ENCODE assay signal across 19 mouse cellular contexts in genomic region chr13:94050036-94050435, GRCm38 (mm10). TPM values are rescaled to one million over a fixed set of nuclear protein-coding genes. Genes with fewer than 3 reads are reported as not detected.
DNase-seq lines count a peak whose midpoint lies in the region; ATAC-seq and TF ChIP-seq lines count a peak whose summit lies in the region.
"Had no signal": no experiment of that assay in that cellular context is flagged by ENCODE, and none has a peak within 500 bp of the region (broad histone marks: within the 10 kb centered on the region; RNA-seq: fewer than 3 reads in every experiment).

No protein-coding gene starts in this region.

- no peak overlapping the region for H3K4me3 ChIP-seq in lung, postnatal 0 days (ENCODE audit: low read depth, low read length)
- H3K4me3 ChIP-seq in myocyte = no peak overlapping the region
- H3K4me3 ChIP-seq: embryonic facial prominence, embryonic 15.5 days; heart, embryonic 15.5 days; midbrain, embryonic 15.5 days had no signal

- H3K4me2 ChIP-seq in lung, postnatal 0 days (replicated peaks; ENCODE audit: low read depth, low read length) = no peak overlapping the region
- H3K4me2 ChIP-seq in myocyte (ENCODE audit: low read depth) = peak overlapping the region; percentile 61
- H3K4me2 ChIP-seq: embryonic facial prominence, embryonic 15.5 days; heart, embryonic 15.5 days; liver, embryonic 11.5 days; midbrain, embryonic 15.5 days had no signal

- no peaks in the 10 kb centered on the region for H3K36me3 ChIP-seq in lung, postnatal 0 days (ENCODE audit: insufficient read depth, low read length)
- H3K36me3 ChIP-seq in myocyte (ENCODE audit: control insufficient read depth, insufficient read depth) = no peaks in the 10 kb centered on the region
- H3K36me3 ChIP-seq: embryonic facial prominence, embryonic 15.5 days; heart, embryonic 15.5 days; midbrain, embryonic 15.5 days had no signal

- no peak overlapping the region for H3K27ac ChIP-seq in lung, postnatal 0 days (ENCODE audit: low read length)
- H3K27ac ChIP-seq: embryonic facial prominence, embryonic 15.5 days; heart, embryonic 15.5 days; midbrain, embryonic 15.5 days; stomach, postnatal 0 days had no signal

- no peak overlapping the region for H3ac ChIP-seq in myocyte (ENCODE audit: control insufficient read depth, insufficient read length)

- H3K79me2 ChIP-seq in myocyte (ENCODE audit: control insufficient read depth, insufficient read depth) = no peaks in the 10 kb centered on the region

- no peaks in the 10 kb centered on the region for H3K4me1 ChIP-seq in lung, postnatal 0 days (ENCODE audit: insufficient read depth, low read depth, low read length)
- H3K4me1 ChIP-seq: embryonic facial prominence, embryonic 15.5 days; heart, embryonic 15.5 days; midbrain, embryonic 15.5 days had no signal

- no peaks in the 10 kb centered on the region for H3K27me3 ChIP-seq in lung, postnatal 0 days (replicated peaks; ENCODE audit: insufficient read depth, low read length)
- no peaks in the 10 kb centered on the region for H3K27me3 ChIP-seq in myocyte (ENCODE audit: control insufficient read depth, insufficient read depth, insufficient read length)
- H3K27me3 ChIP-seq: embryonic facial prominence, embryonic 15.5 days; heart, embryonic 15.5 days; midbrain, embryonic 15.5 days had no signal

- no peak for TF ChIP-seq EP300 in lung, postnatal 0 days (IDR thresholded peaks at IDR 0.05)

- no peak overlapping the region for H3K9ac ChIP-seq in lung, postnatal 0 days (replicated peaks; ENCODE audit: low read depth)
- H3K9ac ChIP-seq: embryonic facial prominence, embryonic 15.5 days; heart, embryonic 15.5 days; midbrain, embryonic 15.5 days had no signal

- intact Hi-C loops in heart, postnatal 25 days (cut with DNase I) = no loop called here

- DNase-seq in heart, adult 18-20 months = peak; percentile 40 to 49
- DNase-seq in heart, postnatal 25 days (ENCODE audit: low spot score) = no peak
- peak; percentile 72 for DNase-seq in lung, postnatal 0 days (ENCODE audit: low spot score)
- no peak for DNase-seq in lung, postnatal 4 days
- DNase-seq in adipocyte (ENCODE audit: low spot score) = peak; percentile 85
- DNase-seq in right cerebral cortex, postnatal 36 days (ENCODE audit: low spot score in 2 of 2) = no peak
- DNase-seq in left cerebral cortex, adult 9 months (ENCODE audit: low spot score in 2 of 2) = no peak
- DNase-seq: adrenal gland, postnatal 10 days; cerebellum, adult 8-10 months; gastrocnemius, postnatal 36 days; kidney, adult 9 months; kidney, postnatal 4 days had no signal

- 24% methylated on average over 7 of the region's 7 CpGs for WGBS in lung, postnatal 0 days

- TF ChIP-seq CTCF in lung, postnatal 0 days (IDR thresholded peaks at IDR 0.05) = no peak

- ATAC-seq in lung, postnatal 0 days = peak; percentile 44; the same call in 1 of the 2 replicates
- ATAC-seq: inflammation-experienced regulatory T-cells, adult 6 months; midbrain, embryonic 15.5 days had no signal

- H3K9me3 ChIP-seq in lung, postnatal 0 days (ENCODE audit: low read length) = no peaks in the 10 kb centered on the region
- H3K9me3 ChIP-seq: embryonic facial prominence, embryonic 15.5 days; heart, embryonic 15.5 days; midbrain, embryonic 15.5 days had no signal

- no peak for TF ChIP-seq POLR2A in myocyte (IDR thresholded peaks at IDR 0.05; ENCODE audit: insufficient read length, low read depth)

TF ChIP-seq in myocyte, 11 proteins besides CTCF, POLR2A, EP300 and RAD21:
- TF ChIP-seq REST (IDR thresholded peaks at IDR 0.05; ENCODE audit: insufficient read depth, insufficient read length) (no peak), SRF (IDR thresholded peaks at IDR 0.05; ENCODE audit: control insufficient read depth, insufficient read length, low read depth) (no peak), TCF12 (IDR thresholded peaks at IDR 0.05; ENCODE audit: insufficient read depth, poor library complexity, severe bottlenecking) (no peak), MYOD1 (IDR thresholded peaks at IDR 0.05; ENCODE audit: control insufficient read depth in 1 of 3, insufficient read length in 2 of 3, low read depth in 2 of 3) (no peak), CEBPB (IDR thresholded peaks at IDR 0.05; ENCODE audit: insufficient read depth, poor library complexity, severe bottlenecking) (peak; percentile 62; the same call in 1 of the 2 replicates), TCF3 (IDR thresholded peaks at IDR 0.05; ENCODE audit: insufficient read length, low read depth) (no peak)

RNA-seq across cellular contexts. Expression of gene Lhfpl2, which starts 7.6 kb away (rescaled TPM):
- 1 to 10 TPM; 2.8 to 3.1 TPM for total RNA-seq in heart, adult 18-20 months (2021)
- total RNA-seq in heart, postnatal 25 days (2021) = 1 to 10 TPM; 4.5 to 6.4 TPM
- polyA plus RNA-seq in lung, postnatal 0 days (2015; fragmentation: Nextera tagmentation; extraction: Ambion mirVana) = 19.9 and 21.4 TPM in 2 replicates
- 35.7 TPM for polyA plus RNA-seq in myocyte (2012; fragmentation: generic; extraction: Trizol)
- polyA plus RNA-seq: inflammation-experienced regulatory T-cells, adult 6 months had no signal

Comparison
In these comparisons a context has a peak if more than half of its experiments do, and no peak if none do; other contexts are left out.
1. DNase-seq: peak in heart, adult 18-20 months (2 of 2), lung, postnatal 0 days (single experiment) and adipocyte (single experiment); none in heart, postnatal 25 days (single experiment), lung, postnatal 4 days (0 of 2), right cerebral cortex, postnatal 36 days (0 of 2) and left cerebral cortex, adult 9 months (0 of 2).